Mouse (Mus musculus) liver, postnatal 0 days (tissue): Measurements from ENCODE around the gene Ash1l. TPM values are rescaled to one million over a fixed set of nuclear protein-coding genes. Genes with fewer than 3 reads are reported as not detected.

Experiments
- ATAC-seq: fragments of 200-750 bp; cut with Nextera tagmentation; 2 replicates; pipeline ENCODE4 v1.8.0; 2017; ENCODE audit warnings: mild to moderate bottlenecking, moderate library complexity
- DNase-seq: peaks from one replicate; pipeline ENCODE4 v3.0.0-alpha.2; 2016
- H3K27ac ChIP-seq: fragments of 300-500 bp; sonication (generic); 2 replicates; pipeline ENCODE4 v1.5.1; 2014; ENCODE audit warnings: antibody characterized with exemption, moderate library complexity, mild to moderate bottlenecking, low read depth
- H3K27me3 ChIP-seq: fragments of 300-500 bp; sonication (generic); 2 replicates; pipeline ENCODE4 v1.6.1; 2014; ENCODE audit warnings: low read length, control low read depth, mixed read lengths; ENCODE audit not compliant: insufficient read depth
- H3K36me3 ChIP-seq: fragments of 300-500 bp; sonication (generic); replicated peaks from 2 replicates; pipeline ENCODE4 v1.6.1; 2014; ENCODE audit warnings: mild to moderate bottlenecking, control low read depth, low read length, moderate library complexity, mixed read lengths; ENCODE audit not compliant: insufficient read depth
- H3K4me1 ChIP-seq: fragments of 300-500 bp; sonication (generic); 2 replicates; pipeline ENCODE4 v1.6.1; 2014; ENCODE audit warnings: antibody characterized with exemption, mild to moderate bottlenecking, control low read depth; ENCODE audit not compliant: insufficient read depth
- H3K4me2 ChIP-seq: fragments of 300-500 bp; sonication (generic); 2 replicates; pipeline ENCODE4 v1.6.1; 2014; ENCODE audit warnings: low read depth, mild to moderate bottlenecking, low read length, moderate library complexity, mixed read lengths
- H3K4me3 ChIP-seq: fragments of 300-500 bp; sonication (generic); 2 replicates; pipeline ENCODE4 v1.5.1; 2014; ENCODE audit warnings: low read depth, low read length
- H3K9ac ChIP-seq: fragments of 300-500 bp; sonication (generic); replicated peaks from 2 replicates; pipeline ENCODE4 v1.6.1; 2014; ENCODE audit warnings: mild to moderate bottlenecking, moderate library complexity
- H3K9me3 ChIP-seq: fragments of 300-500 bp; sonication (generic); 2 replicates; pipeline ENCODE4 v1.6.1; 2016; ENCODE audit warnings: mild to moderate bottlenecking, control low read depth, low read length, mixed read lengths
- CTCF ChIP-seq: sonication (generic); IDR thresholded peaks from 2 replicates; pipeline ENCODE4 v1.5.1; 2016; ENCODE audit warnings: antibody characterized with exemption, low read depth
- EP300 ChIP-seq: IDR thresholded peaks from 2 replicates; pipeline ENCODE4 v1.6.1; 2016; ENCODE audit warnings: antibody characterized with exemption, low read depth, mild to moderate bottlenecking
- WGBS: fragments of 180-500 bp; shearing (Covaris S2); extraction: QIAGEN DNeasy Blood & Tissue Kit; methylation state at CpG from one replicate; pipeline ENCODE4 v1.1.7; 2014; ENCODE audit not compliant: insufficient replicate concordance; 5-methylcytosine and 5-hydroxymethylcytosine counted together
- polyA plus RNA-seq: library from polyadenylated mRNA; unstranded; fragments of >200 nt; fragmentation: Nextera tagmentation; extraction: Ambion mirVana; gene quantifications from 2 replicates; pipeline ENCODE4 v1.2.1, GENCODE M21; 2015

Gene Ash1l
- polyA plus RNA-seq, 1 experiment from 2014 or later, result 4.1 TPM

- Histone ChIP-seq H3K9ac (no peak overlapping the region), H3K9me3 (no peaks in the 10 kb centered on the region), H3K27me3 (no peaks in the 10 kb centered on the region), H3K36me3 (peaks cover 16% of the 10 kb centered on the region), H3K4me2 (peak overlapping the region; percentile 72), H3K4me1 (peaks cover 31% of the 10 kb centered on the region), H3K4me3 (peak overlapping the region; percentile 54), H3K27ac (peak overlapping the region; percentile 75)
- WGBS, result 48% methylated on average over 12 of the region's 12 CpGs
- TF ChIP-seq CTCF (no peak), EP300 (no peak)
- DNase-seq (no peak), ATAC-seq (no peak)
These were observed 152.3 kb downstream of the Ash1l start for GRCm38 (mm10) chr3:89102495-89103290.

DNA sequence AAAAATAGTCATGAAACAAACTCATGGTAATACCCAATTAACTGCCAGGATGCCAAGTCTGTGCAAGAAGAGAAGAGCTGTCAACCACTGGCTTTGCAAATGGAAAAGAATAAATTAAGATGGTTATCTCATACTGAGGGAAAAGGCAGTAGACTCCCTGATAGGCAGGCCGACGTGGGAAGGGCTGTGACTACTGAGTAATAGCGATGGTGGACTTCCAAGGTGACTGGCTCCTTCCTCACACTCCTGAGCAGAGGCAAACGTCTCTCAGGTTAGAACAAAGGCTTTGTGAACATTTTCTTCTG, 152.8 kb downstream of the Ash1l start:
- H3K9ac ChIP-seq, result no peak overlapping the region
- TF ChIP-seq EP300 (no peak), CTCF (no peak)
- H3K4me3 ChIP-seq, result no peak overlapping the region
- peak overlapping the region; percentile 72; the same call in 1 of the 2 replicates for H3K4me2 ChIP-seq
- ATAC-seq (no peak), DNase-seq (no peak)
- peak overlapping the region; percentile 75 for H3K27ac ChIP-seq
- WGBS, result 35% methylated on average over 4 of the region's 4 CpGs
- peaks cover 31% of the 10 kb centered on the region for H3K4me1 ChIP-seq
- H3K27me3 ChIP-seq, result no peaks in the 10 kb centered on the region
- peaks cover 11% of the 10 kb centered on the region; the same call in 1 of the 2 replicates for H3K36me3 ChIP-seq
- no peaks in the 10 kb centered on the region for H3K9me3 ChIP-seq

- no peaks in the 10 kb centered on the region for H3K27me3 ChIP-seq
- no peak for ATAC-seq
- no peak overlapping the region for H3K4me2 ChIP-seq
- no peak overlapping the region for H3K4me3 ChIP-seq
- no peaks in the 10 kb centered on the region for H3K9me3 ChIP-seq
- no peaks in the 10 kb centered on the region for H3K36me3 ChIP-seq
- H3K27ac ChIP-seq, result no peak overlapping the region
- H3K9ac ChIP-seq, result no peak overlapping the region
- H3K4me1 ChIP-seq, result peaks cover 17% of the 10 kb centered on the region
- TF ChIP-seq EP300 (no peak), CTCF (no peak)
- no peak for DNase-seq
These were observed 156.5 kb downstream of the Ash1l start for GRCm38 (mm10) chr3:89106881-89107280.

- no peak overlapping the region for H3K4me3 ChIP-seq
- DNase-seq, result no peak
- peaks cover 13% of the 10 kb centered on the region for H3K4me1 ChIP-seq
- no peaks in the 10 kb centered on the region for H3K9me3 ChIP-seq
- no peak overlapping the region for H3K9ac ChIP-seq
- no peaks in the 10 kb centered on the region for H3K36me3 ChIP-seq
- H3K4me2 ChIP-seq, result no peak overlapping the region
- WGBS, result 55% methylated on average over 3 of the region's 3 CpGs
- no peak overlapping the region for H3K27ac ChIP-seq
- H3K27me3 ChIP-seq, result no peaks in the 10 kb centered on the region
- no peak for ATAC-seq
- TF ChIP-seq EP300 (no peak), CTCF (no peak)
These were observed 157.1 kb downstream of the Ash1l start for GRCm38 (mm10) chr3:89107545-89107944.

DNA sequence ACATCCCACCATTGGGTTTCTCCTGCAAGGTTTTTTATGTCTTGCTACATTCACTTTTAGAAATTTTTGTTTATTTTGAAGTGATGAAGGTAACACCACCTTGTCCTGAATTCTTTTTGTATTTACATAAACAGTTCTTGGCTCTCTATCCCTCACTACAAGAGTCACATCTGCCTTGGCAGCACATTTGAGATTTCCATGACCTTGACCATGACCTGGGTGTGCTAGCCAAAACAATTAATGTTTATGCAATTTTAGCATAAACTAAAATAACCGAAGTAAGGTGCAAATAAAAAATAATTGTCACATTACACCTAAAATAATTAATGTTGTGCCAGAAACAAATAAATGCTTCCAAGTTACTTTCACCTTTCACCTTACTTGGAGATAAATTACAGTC, 157.7 kb downstream of the Ash1l start:
- Histone ChIP-seq H3K4me1 (peaks cover 7% of the 10 kb centered on the region), H3K4me2 (no peak overlapping the region), H3K27me3 (no peaks in the 10 kb centered on the region), H3K9me3 (no peaks in the 10 kb centered on the region), H3K4me3 (no peak overlapping the region), H3K27ac (no peak overlapping the region), H3K9ac (no peak overlapping the region), H3K36me3 (no peaks in the 10 kb centered on the region)
- ATAC-seq (no peak), DNase-seq (no peak)
- 53% methylated on average over 1 of the region's 1 CpGs for WGBS
- no peak for TF ChIP-seq EP300
- TF ChIP-seq CTCF, result no peak

- DNase-seq, result no peak
- Histone ChIP-seq H3K4me2 (no peak overlapping the region), H3K27me3 (no peaks in the 10 kb centered on the region), H3K9ac (no peak overlapping the region), H3K4me1 (peaks cover 5% of the 10 kb centered on the region; the same call in 1 of the 2 replicates), H3K9me3 (no peaks in the 10 kb centered on the region), H3K36me3 (no peaks in the 10 kb centered on the region), H3K4me3 (no peak overlapping the region), H3K27ac (peak overlapping the region; percentile 59)
- TF ChIP-seq EP300 (no peak), CTCF (no peak)
- ATAC-seq, result peak; percentile 87
- 74% methylated on average over 4 of the region's 4 CpGs for WGBS
These were observed 162.6 kb downstream of the Ash1l start for GRCm38 (mm10) chr3:89113058-89113457.
